Mouse (Mus musculus) urinary bladder, postnatal 4 days (tissue): ENCODE results near the gene Igsf6.

ENCODE experiments used
- DNase-seq, 2 experiments: peaks; one replicate each; pipeline ENCODE4 v3.0.0; 2021 to 2022; ENCODE audit warnings: low spot score in 2 of 2

Igsf6 gene

DNA sequence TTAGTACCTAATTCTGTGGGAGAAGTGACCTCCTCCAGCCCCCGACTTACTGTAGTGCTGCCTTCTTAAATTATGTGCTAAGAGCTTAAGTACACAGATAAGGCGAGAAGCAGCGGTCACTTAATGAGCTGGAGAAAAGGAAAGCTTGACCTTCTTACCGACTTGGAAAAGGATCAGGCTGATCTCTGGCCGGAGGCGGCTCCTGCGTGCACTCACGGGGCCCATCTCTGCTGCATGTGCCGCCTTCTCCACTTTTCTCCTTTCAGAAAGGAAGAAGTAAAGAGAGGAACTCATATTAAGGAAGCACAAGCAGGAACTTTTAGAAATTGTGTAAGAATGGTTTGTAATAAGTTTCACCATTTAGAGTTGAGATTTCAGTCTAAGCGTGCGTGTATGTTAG is at the start of gene Igsf6:
Gene Igsf6, minus strand, starts transcription at position 292 of the 400 bp plus-strand sequence.
- no peak for DNase-seq

DNA sequence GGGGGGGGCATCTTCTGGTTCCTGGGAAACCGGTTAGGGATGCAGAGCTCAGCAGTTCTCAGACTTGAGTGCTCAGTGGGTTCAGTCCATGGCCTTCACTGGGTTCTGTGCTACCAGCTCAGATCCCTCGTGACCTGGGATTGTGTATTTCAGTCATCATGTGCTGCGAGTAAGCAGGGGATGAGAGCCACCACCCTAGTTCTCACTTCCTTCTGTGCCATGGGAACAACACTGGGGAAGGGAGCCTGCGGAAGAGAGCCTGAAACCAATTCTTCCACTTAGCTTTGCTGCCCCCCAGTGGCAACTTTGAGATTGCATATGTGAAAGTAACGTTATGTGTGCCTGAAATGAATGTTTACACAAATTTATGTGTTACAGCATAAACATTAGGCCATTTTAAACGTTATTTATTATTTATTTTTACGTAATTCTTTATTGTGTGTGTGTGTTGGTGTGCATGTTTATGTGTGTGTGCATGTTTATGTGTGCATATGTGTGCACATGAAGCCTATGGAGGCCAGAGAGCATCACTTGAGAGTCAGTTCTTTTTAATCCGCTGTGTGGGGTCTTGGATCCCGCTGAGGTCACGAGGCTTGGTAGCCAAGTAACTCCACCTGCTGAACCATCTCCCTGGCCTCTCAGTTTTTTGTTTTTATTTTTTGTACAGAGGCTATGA is 45.9 kb upstream of the Igsf6 start:
- DNase-seq, result peak; percentile 48 to 87

GRCm38 (mm10) chr7:121111762-121112161 is 37.4 kb upstream of the Igsf6 start:
- DNase-seq, result no peak

DNA sequence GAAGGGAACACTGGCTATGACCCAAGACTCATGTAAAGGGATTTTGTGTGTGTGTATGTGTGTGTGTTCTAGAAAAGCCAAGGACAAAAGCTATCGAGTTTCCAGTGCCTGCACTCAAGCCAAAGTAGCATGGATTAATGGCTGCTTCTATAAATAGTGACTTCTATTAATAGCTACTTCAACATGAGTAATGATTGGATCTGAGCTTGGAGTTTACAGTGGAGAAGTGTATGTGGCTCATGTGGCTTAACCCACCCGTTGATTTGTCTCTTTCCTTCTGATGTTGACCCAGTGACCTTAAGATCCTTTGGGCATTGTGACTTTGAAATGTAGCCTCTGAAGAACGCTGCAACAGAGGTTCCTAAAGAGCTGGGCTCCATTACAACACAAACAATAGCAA is 36.9 kb upstream of the Igsf6 start:
- no peak for DNase-seq

GRCm38 (mm10) chr7:121107851-121108250 is 33.5 kb upstream of the Igsf6 start:
- no peak for DNase-seq

DNA sequence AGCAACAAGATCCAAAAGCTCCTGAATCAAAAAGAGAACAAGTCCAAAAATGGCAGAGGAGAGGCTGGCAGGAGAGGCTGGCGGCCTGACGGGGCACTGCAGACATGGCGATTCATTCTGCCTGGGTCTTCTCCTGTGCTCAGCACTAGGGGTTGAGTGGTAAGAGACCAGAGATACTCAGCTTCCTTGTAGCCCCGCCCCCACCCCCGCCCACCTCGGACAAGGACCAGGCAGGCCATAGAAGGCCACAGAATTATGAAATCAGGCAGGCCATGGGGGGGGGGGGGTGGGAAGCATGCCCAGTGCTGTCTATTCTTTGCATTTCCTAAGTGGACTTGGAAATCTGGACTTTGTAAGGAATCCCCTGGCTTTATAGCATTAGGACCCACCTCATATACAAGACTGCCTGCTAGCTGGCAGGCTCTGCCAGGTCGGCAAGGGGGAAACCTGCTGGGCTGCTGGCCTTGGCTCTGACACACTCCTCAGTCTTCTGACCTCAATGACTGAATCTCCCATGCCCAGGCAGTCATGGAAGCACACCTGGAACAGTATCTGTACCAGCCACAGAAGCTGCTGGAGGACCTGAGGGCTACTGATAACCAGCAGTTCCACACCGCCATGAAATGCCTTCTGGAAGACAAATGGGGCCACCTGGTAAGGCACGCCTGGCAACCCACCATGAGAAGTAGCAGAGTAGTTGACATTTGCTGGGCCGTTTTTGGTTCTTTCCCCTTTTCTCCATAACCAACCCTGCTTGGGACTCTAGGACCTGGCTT is 24.4 kb upstream of the Igsf6 start:
- DNase-seq, result no peak

- DNase-seq, result no peak
Observed at GRCm38 (mm10) chr7:121093026-121093425, 18.7 kb upstream of the Igsf6 start.

DNA sequence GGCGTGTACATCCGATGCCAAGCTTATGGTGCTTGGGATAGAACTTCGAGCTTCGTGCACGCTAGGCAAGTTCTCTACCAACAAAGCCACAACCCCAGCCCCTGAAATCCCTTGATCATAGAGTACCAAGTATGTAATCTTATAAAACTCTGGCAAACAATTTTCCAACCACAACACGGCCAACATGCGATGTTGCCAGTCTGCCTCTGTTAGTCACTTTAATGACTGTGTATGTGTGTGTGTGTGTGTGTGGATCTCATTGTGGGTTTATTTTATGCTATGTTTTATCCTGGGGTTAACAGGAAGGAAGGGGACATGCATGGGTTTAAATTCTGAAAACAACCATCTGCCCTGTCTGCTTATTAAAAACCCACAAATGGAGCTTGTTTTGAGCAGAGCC is 16.4 kb upstream of the Igsf6 start:
- no peak for DNase-seq

- DNase-seq, result no peak
Observed at GRCm38 (mm10) chr7:121088745-121089144, 14.4 kb upstream of the Igsf6 start.

GRCm38 (mm10) chr7:121085500-121085899 is 11.1 kb upstream of the Igsf6 start:
- DNase-seq, result no peak

DNA sequence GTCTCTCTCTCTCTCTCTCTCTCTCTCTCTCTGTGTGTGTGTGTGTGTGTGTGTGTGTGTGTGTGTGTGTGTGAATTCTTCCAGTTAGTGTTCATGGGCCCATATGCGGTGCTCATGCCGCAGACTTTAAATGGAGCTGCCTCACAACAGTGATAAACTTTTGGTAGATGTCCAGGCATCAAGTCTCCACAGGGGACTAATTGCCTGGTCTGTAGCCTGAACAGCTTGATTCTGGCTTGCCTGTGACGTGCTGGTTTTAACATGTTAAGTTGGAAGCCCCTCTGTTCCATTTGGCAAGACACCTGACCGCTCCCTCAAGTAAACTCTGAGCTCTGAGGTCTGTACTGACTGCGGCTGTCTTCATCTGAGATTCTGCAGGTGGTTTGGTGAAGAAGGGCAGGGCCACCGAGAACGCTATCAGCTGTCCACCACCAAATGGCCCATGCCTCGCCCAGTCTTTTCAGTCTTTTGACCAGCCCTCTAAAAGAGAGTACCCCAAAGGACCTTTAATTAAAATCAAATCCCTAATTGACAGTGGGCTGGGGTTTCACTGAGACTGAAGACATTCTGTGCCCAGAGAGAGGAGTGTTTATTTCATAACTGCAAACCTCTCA is 10.6 kb upstream of the Igsf6 start:
- DNase-seq, result no peak

- no peak for DNase-seq
Observed at GRCm38 (mm10) chr7:121082949-121083513, 8.7 kb upstream of the Igsf6 start.

DNA sequence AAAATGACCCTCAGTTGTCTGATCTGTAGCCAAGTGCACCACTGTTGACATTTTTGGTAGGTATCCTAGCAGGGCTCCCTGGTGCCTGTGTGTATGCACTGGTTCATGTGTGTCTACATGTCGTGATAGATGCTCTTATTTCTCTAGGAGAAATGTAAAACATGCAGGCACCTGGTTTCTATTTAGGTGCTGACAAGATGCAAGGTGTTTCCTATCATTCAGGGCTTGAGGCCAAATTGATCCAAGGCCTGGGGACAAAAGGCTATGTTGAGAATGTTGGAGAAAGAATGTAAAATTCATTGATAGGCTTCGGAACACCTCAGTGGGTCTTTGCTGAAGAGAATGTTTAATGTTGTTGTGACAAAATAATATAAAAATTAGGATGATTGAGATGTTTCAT is 7.4 kb upstream of the Igsf6 start:
- DNase-seq, result no peak

- no peak for DNase-seq
Observed at GRCm38 (mm10) chr7:121081350-121081749, 7.0 kb upstream of the Igsf6 start, which contains the start of gene Otoa. Gene Otoa, plus strand, starts transcription at chr7:121081650.

DNA sequence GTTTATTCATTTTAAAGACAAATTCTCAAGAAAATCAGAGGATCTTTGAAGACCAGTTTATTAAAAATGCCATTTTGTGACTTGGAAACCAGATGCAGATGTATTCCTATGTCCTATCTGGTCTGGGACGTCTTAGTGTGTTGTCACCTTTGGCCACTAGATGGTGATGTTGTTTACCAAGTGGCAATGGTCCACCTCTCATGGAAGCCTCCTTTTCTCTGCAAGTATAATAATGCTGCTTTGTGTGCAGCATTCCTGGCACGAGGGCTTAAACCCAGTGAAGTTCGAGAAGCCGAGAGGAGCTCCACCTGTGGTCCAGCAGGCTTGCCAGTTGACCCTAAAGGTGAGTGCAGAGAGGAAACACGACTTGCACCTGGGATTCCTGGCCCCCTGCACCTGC is 3.5 kb upstream of the Igsf6 start:
- no peak for DNase-seq

GRCm38 (mm10) chr7:121077311-121077710 is 2.9 kb upstream of the Igsf6 start:
- no peak for DNase-seq

GRCm38 (mm10) chr7:121075416-121075815 is 1.0 kb upstream of the Igsf6 start:
- DNase-seq, result no peak

GRCm38 (mm10) chr7:121074801-121075400 is 529 bp upstream of the Igsf6 start:
- no peak for DNase-seq

DNA sequence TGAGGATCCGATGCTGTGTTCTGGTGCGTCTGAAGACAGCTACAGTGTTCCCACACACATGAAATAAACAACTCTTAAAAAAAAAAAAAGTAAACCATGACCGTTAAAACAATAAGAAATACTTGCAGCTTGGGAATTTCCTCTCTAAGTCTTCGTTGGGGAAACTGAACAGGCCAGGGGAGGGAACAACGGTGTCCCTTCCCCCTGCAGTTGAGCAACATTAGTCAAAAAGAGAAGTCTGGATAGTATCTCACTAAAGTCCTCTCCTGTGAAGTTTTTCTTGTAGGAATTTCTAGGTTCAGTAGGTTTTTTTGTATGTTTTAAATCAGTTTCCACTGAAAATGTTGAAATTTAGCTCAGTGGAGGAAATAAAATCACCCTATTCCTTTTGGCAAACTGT is 1.9 kb downstream of the Igsf6 start:
- DNase-seq, result no peak

- DNase-seq, result no peak
Observed at GRCm38 (mm10) chr7:121071276-121071675, 3.1 kb downstream of the Igsf6 start.

DNA sequence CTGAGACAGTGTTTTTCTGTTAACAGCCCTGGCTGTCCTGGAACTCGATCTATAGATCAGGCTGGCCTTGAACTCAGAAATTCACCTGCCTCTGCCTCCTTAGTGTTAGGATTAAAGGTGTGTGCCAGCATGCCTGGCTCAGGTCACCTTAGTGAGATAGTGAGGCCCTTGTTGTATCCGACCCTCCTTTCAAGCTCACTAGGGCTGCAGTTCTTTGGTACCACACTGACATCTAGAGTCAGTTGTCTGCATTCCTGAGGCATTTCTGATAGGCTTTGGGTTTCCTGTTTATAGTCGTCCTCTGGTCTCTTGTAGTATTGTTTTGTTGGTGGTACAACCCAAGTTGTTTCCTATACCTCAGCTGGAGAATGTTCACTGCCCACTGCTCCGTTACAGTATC is 10.1 kb downstream of the Igsf6 start:
- DNase-seq, result no peak
